Mouse (Mus musculus) limb, embryonic 13.5 days (tissue): ENCODE measurements around the gene Paqr6. TPM values are rescaled to one million over a fixed set of nuclear protein-coding genes. Genes with fewer than 3 reads are reported as not detected.
A peak's percentile ranks its signal among the peaks of the same experiment; 100 is the strongest.

Experiments used
- ATAC-seq: fragments of 200-750 bp; cut with Nextera tagmentation; 2 replicates; pipeline ENCODE4 v1.8.0; 2017; ENCODE audit warnings: low read depth, moderate number of reproducible peaks, moderate TSS enrichment; ENCODE audit not compliant: low FRiP score
- H3K27ac ChIP-seq: fragments of 300-500 bp; sonication (generic); 2 replicates; pipeline ENCODE4 v1.5.1; 2015; ENCODE audit warnings: inconsistent platforms, mild to moderate bottlenecking, moderate library complexity
- H3K27me3 ChIP-seq: fragments of 300-500 bp; sonication (generic); 2 replicates; pipeline ENCODE4 v1.6.1; 2015; ENCODE audit warnings: mild to moderate bottlenecking, inconsistent platforms
- H3K36me3 ChIP-seq: fragments of 300-500 bp; sonication (generic); 2 replicates; pipeline ENCODE4 v1.6.1; 2015; ENCODE audit warnings: inconsistent platforms, mild to moderate bottlenecking, moderate library complexity
- H3K4me1 ChIP-seq: fragments of 300-500 bp; sonication (generic); 2 replicates; pipeline ENCODE4 v1.6.1; 2015; ENCODE audit warnings: inconsistent platforms
- H3K4me2 ChIP-seq: fragments of 300-500 bp; sonication (generic); replicated peaks from 2 replicates; pipeline ENCODE4 v1.6.1; 2015; ENCODE audit warnings: inconsistent platforms, mild to moderate bottlenecking, moderate library complexity
- H3K4me3 ChIP-seq: fragments of 300-500 bp; sonication (generic); 2 replicates; pipeline ENCODE4 v1.5.1; 2015; ENCODE audit warnings: moderate library complexity, mild to moderate bottlenecking, inconsistent platforms
- H3K9ac ChIP-seq: fragments of 300-500 bp; sonication (generic); 2 replicates; pipeline ENCODE4 v1.6.1; 2015; ENCODE audit warnings: mild to moderate bottlenecking, inconsistent platforms
- H3K9me3 ChIP-seq: fragments of 300-500 bp; sonication (generic); 2 replicates; pipeline ENCODE4 v1.6.1; 2016; ENCODE audit warnings: inconsistent platforms
- WGBS: fragments of 180-500 bp; shearing (Covaris S2); methylation state at CpG from one replicate; pipeline ENCODE4 v1.1.7; 2015; 5-methylcytosine and 5-hydroxymethylcytosine counted together
- polyA plus RNA-seq: library from polyadenylated mRNA; unstranded; fragments of >200 nt; fragmentation: Nextera tagmentation; extraction: Ambion mirVana; gene quantifications from 2 replicates; pipeline ENCODE4 v1.2.1, GENCODE M21; 2015

The Paqr6 gene
- polyA plus RNA-seq = 7.6 and 8.7 TPM in 2 replicates

GRCm38 (mm10) chr3:88364337-88364736 lies at the start of gene Paqr6:
Paqr6 (plus strand) TSS chr3:88364584.
- Histone ChIP-seq H3K27me3 (peaks cover 26% of the 10 kb centered on the region), H3K9me3 (no peaks in the 10 kb centered on the region), H3K9ac (peak within 1 kb of the TSS; percentile 48), H3K4me3 (peak within 1 kb of the TSS; percentile 25), H3K36me3 (peaks cover 34% of the 10 kb centered on the region), H3K4me1 (peaks cover 9% of the 10 kb centered on the region), H3K4me2 (peak within 1 kb of the TSS; percentile 49), H3K27ac (peak within 1 kb of the TSS; percentile 52; the same call in 1 of the 2 replicates)
- 0 out of 2 replicates have a peak, but pooled peaks have one; percentile 19 for ATAC-seq
- WGBS = 2% methylated on average over 16 of the region's 16 CpGs

DNA sequence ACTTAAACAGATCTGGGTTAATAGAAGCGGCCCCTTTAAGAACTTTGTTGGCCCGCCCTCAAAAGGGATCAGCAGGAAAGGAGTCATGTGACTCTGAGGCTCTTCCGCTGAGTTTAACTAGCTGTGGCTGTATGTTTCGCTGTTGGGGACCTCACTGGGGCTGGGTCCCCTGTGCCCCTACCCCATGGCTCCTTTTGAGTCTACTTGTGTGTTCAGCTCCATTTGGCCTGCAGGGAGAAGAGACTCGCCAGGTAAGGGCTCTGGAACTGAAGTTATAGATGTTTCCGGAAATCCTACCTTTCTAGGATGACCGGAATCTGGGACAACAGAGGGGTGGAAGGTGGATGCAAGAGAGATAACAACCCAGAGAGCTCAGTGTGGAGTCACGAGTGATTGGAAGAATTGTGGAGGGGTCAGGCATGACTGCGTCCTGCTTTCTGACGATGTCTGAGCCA lies 39.4 kb upstream of the Paqr6 start, which contains the start of gene Glmp:
Glmp (plus strand) TSS at position 73 of the 455 bp plus-strand sequence.
- peaks cover 69% of the 10 kb centered on the region for H3K36me3 ChIP-seq
- peak within 1 kb of the TSS; percentile 44; the same call in 1 of the 2 replicates for H3K27ac ChIP-seq
- H3K4me1 ChIP-seq = peaks cover 12% of the 10 kb centered on the region
- 2% methylated on average over 10 of the region's 10 CpGs for WGBS
- H3K4me3 ChIP-seq = peak within 1 kb of the TSS; percentile 85
- ATAC-seq = peak; percentile 80
- H3K9me3 ChIP-seq = no peaks in the 10 kb centered on the region
- H3K27me3 ChIP-seq = no peaks in the 10 kb centered on the region
- H3K9ac ChIP-seq = peak within 1 kb of the TSS; percentile 86
- peak within 1 kb of the TSS; percentile 90 for H3K4me2 ChIP-seq

DNA sequence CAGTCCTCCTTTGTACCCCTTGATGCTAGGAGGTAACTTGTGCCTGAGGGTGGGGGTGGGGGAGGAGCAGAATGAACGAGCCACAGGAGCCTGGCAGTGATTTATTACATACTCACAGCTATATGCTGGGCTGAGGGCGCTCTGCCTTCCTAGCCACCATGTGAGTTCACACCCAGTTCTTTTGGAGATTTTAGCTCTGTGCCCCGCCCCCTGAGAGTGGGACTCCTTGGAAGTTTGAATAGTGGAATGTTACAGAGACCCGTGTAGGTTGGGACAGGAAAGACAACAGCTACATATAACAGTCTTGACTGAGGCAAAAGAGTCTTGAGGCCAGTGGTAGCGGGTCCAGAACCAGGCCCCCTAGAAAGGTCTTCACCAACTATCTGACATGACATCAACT lies 35.4 kb upstream of the Paqr6 start:
- no peak for ATAC-seq
- Histone ChIP-seq H3K36me3 (peaks cover 42% of the 10 kb centered on the region), H3K4me3 (no peak overlapping the region), H3K9ac (no peak overlapping the region), H3K4me1 (peaks cover 12% of the 10 kb centered on the region), H3K4me2 (no peak overlapping the region), H3K27me3 (no peaks in the 10 kb centered on the region), H3K9me3 (no peaks in the 10 kb centered on the region), H3K27ac (no peak overlapping the region)
- 49% methylated on average over 5 of the region's 5 CpGs for WGBS

- peaks cover 9% of the 10 kb centered on the region for H3K4me1 ChIP-seq
- no peak overlapping the region for H3K4me3 ChIP-seq
- no peak overlapping the region for H3K9ac ChIP-seq
- no peaks in the 10 kb centered on the region for H3K27me3 ChIP-seq
- no peak for ATAC-seq
- H3K9me3 ChIP-seq = no peaks in the 10 kb centered on the region
- no peak overlapping the region for H3K4me2 ChIP-seq
- H3K27ac ChIP-seq = no peak overlapping the region
- H3K36me3 ChIP-seq = peaks cover 40% of the 10 kb centered on the region
- 32% methylated on average over 2 of the region's 2 CpGs for WGBS
Measured at GRCm38 (mm10) chr3:88331282-88331681, 33.1 kb upstream of the Paqr6 start.

- no peaks in the 10 kb centered on the region for H3K27me3 ChIP-seq
- H3K9ac ChIP-seq = 0 out of 2 replicates have a peak overlapping the region, but pooled peaks have one; percentile 8
- H3K9me3 ChIP-seq = no peaks in the 10 kb centered on the region
- ATAC-seq = no peak
- peak overlapping the region; percentile 16; the same call in 1 of the 2 replicates for H3K4me2 ChIP-seq
- H3K36me3 ChIP-seq = peaks cover 18% of the 10 kb centered on the region
- H3K4me3 ChIP-seq = peak overlapping the region; percentile 15
- peaks cover 23% of the 10 kb centered on the region for H3K4me1 ChIP-seq
- peak overlapping the region; percentile 48; the same call in 1 of the 2 replicates for H3K27ac ChIP-seq
- 53% methylated on average over 12 of the region's 12 CpGs for WGBS
Measured at GRCm38 (mm10) chr3:88334029-88334658, 30.2 kb upstream of the Paqr6 start.

GRCm38 (mm10) chr3:88334902-88335435 lies 29.4 kb upstream of the Paqr6 start:
- Histone ChIP-seq H3K4me2 (peak overlapping the region; percentile 79), H3K36me3 (peaks cover 10% of the 10 kb centered on the region), H3K4me3 (peak overlapping the region; percentile 76), H3K4me1 (peaks cover 23% of the 10 kb centered on the region), H3K9me3 (no peaks in the 10 kb centered on the region), H3K9ac (peak overlapping the region; percentile 89), H3K27ac (peak overlapping the region; percentile 90), H3K27me3 (no peaks in the 10 kb centered on the region)
- ATAC-seq = no peak
- 39% methylated on average over 3 of the region's 3 CpGs for WGBS

DNA sequence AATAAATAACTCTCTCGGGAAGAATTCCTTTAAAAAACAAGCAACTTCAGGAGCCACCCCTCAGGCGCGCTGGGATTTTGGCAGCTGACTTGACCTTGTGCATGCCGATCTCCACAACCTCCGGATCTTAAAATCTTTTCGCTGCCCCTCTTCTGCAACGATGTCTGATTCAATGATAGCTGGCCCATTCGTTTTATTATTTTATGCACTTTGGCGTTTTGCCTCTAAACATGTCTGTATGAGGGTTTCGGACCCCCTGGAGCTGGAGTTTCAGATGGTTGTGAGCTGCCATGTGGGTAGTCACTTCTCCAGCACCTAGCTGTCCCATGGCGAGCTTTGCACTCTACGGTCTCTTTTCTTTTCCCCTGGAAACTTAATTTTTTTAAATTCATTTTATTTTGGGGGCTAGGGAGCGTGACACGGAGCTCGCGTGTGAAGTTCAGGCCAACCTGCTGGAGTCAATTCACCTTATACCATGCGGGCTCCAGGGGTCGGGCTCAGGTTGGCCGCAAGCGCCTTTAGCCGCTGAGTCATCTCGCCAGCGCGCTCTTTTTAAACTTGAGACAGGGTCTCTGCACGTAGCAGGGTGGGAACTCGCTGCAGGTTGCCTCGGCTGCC lies 28.8 kb upstream of the Paqr6 start:
- WGBS = 1% methylated on average over 27 of the region's 27 CpGs
- Histone ChIP-seq H3K4me3 (peak overlapping the region; percentile 76), H3K9me3 (no peaks in the 10 kb centered on the region), H3K27me3 (no peaks in the 10 kb centered on the region), H3K4me1 (peaks cover 23% of the 10 kb centered on the region), H3K36me3 (peaks cover 7% of the 10 kb centered on the region), H3K9ac (peak overlapping the region; percentile 89), H3K27ac (peak overlapping the region; percentile 90), H3K4me2 (peak overlapping the region; percentile 79)
- ATAC-seq = peak; percentile 52; the same call in 1 of the 2 replicates

- H3K36me3 ChIP-seq = peaks cover 5% of the 10 kb centered on the region
- peak within 1 kb of the TSS; percentile 89 for H3K9ac ChIP-seq
- peak within 1 kb of the TSS; percentile 90 for H3K27ac ChIP-seq
- H3K27me3 ChIP-seq = no peaks in the 10 kb centered on the region
- peak; percentile 94 for ATAC-seq
- WGBS = 3% methylated on average over 48 of the region's 66 CpGs
- H3K4me1 ChIP-seq = peaks cover 23% of the 10 kb centered on the region
- H3K9me3 ChIP-seq = no peaks in the 10 kb centered on the region
- peak within 1 kb of the TSS; percentile 79 for H3K4me2 ChIP-seq
- peak within 1 kb of the TSS; percentile 76 for H3K4me3 ChIP-seq
Measured at GRCm38 (mm10) chr3:88336058-88337013, 28.0 kb upstream of the Paqr6 start, which contains the start of the genes Tmem79 and Smg5. Tmem79 (minus strand) TSS chr3:88336148. Smg5 (plus strand) TSS chr3:88336260.

- H3K9ac ChIP-seq = peak overlapping the region; percentile 57
Measured at GRCm38 (mm10) chr3:88337367-88338020, 26.9 kb upstream of the Paqr6 start.

DNA sequence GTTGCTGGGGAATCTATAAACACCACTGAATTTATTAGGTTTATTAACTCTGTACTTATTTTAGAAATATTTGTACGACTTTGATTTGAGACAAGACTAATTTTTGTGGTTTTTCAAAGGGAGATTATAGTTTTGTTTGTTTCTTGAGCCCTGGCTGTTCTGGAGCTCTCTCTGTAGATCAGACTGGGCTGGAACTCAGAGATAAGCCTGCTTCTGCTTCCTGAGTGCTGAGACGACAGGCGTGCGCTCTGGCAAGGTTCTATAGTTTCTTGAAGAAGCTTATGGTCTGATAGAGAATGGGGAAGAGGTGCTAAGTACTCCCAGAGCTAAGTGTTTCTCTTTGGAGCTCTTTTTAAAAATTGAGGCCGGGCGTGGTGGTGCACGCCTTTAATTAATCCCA lies 26.1 kb upstream of the Paqr6 start:
- no peak overlapping the region for H3K27ac ChIP-seq
- no peaks in the 10 kb centered on the region for H3K9me3 ChIP-seq
- ATAC-seq = no peak
- H3K27me3 ChIP-seq = no peaks in the 10 kb centered on the region
- no peak overlapping the region for H3K4me2 ChIP-seq
- no peak overlapping the region for H3K9ac ChIP-seq
- peaks cover 24% of the 10 kb centered on the region for H3K36me3 ChIP-seq
- WGBS = 90% methylated on average over 7 of the region's 7 CpGs
- peaks cover 23% of the 10 kb centered on the region for H3K4me1 ChIP-seq
- no peak overlapping the region for H3K4me3 ChIP-seq

More at GRCm38 (mm10) chr3:88337367-88338020, 26.9 kb upstream of the Paqr6 start:
- Histone ChIP-seq H3K9me3 (no peaks in the 10 kb centered on the region), H3K27me3 (no peaks in the 10 kb centered on the region), H3K4me2 (peak overlapping the region; percentile 74), H3K4me1 (peaks cover 23% of the 10 kb centered on the region), H3K36me3 (peaks cover 16% of the 10 kb centered on the region), H3K4me3 (peak overlapping the region; percentile 76), H3K27ac (peak overlapping the region; percentile 6; the same call in 1 of the 2 replicates)
- no peak for ATAC-seq
- 86% methylated on average over 11 of the region's 11 CpGs for WGBS

DNA sequence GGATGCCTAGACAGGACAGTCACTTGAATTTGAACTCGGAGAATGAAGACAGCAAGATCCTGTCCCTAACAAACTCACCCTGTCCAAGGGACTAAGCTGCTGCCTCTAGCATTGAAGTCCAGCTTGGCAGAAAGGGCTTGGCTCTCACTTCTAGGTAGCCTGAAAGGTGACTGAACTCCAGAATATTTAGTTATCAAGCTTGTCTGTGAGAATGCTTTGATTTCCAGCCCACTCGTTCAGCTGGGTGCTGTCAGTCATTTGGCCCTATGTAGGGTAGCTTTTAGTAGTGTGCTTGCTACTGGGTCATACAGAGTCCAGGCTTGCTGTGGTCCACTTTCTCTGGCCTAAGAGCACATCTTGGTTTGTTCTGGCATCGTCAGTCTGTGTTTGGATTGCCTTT lies 25.4 kb upstream of the Paqr6 start:
- no peak overlapping the region for H3K27ac ChIP-seq
- no peak for ATAC-seq
- no peak overlapping the region for H3K4me3 ChIP-seq
- peaks cover 23% of the 10 kb centered on the region for H3K4me1 ChIP-seq
- 83% methylated on average over 3 of the region's 3 CpGs for WGBS
- H3K36me3 ChIP-seq = peaks cover 31% of the 10 kb centered on the region
- no peak overlapping the region for H3K4me2 ChIP-seq
- no peaks in the 10 kb centered on the region for H3K9me3 ChIP-seq
- no peaks in the 10 kb centered on the region for H3K27me3 ChIP-seq
- no peak overlapping the region for H3K9ac ChIP-seq
